Mouse (Mus musculus): Measurements from ENCODE around the gene Parp8.

Parp8 gene

DNA sequence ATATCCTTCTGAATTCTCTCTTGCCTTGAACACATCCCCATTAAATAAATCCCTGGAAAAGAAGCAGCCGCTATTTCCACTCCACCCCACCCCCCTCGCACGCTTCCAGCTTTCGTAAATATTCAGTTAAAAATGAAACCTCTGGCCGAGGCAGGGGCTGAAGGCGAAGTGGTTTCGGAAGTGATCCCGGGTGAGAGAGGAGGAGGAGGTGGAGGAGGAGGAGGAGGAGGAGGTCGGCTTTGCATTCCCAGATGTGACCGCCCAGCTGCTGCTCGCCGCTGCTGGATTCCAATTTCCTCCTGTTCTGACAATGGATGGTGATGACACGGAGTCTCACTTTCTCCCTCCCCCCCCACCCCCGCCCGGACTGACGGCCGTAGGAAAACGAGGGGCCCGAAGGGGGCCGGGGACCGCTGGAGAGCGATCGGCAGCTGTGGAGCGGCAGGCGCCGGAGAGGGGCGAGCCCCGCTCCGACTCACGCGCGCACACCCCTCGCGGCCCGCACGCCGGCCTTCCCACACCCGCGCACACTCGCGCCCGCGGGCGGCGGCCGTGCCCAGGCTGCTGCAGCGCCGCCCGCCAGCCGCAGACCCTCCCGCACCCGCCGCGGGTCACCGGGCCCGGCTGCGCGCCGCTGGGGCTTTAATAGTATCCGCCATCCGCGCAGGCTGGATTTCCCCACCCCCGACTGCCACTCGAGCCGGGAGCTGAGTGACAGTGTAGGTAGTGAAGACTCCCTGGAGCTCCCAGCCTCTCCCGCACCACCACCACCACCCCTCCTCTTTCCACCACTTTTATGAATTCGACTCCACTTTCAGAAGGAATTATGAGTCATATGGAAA, at the start of gene Parp8:
TSS of gene Parp8 (minus strand) at position 312 of the 842 bp plus-strand sequence.
- DNase-seq (ENCODE audit: low read depth, low spot score): peak; percentile 71

- DNase-seq (ENCODE audit: low read depth, low spot score): no peak
Observed at GRCm38 (mm10) chr13:117062628-117063315, 37.4 kb upstream of the Parp8 start.

DNA sequence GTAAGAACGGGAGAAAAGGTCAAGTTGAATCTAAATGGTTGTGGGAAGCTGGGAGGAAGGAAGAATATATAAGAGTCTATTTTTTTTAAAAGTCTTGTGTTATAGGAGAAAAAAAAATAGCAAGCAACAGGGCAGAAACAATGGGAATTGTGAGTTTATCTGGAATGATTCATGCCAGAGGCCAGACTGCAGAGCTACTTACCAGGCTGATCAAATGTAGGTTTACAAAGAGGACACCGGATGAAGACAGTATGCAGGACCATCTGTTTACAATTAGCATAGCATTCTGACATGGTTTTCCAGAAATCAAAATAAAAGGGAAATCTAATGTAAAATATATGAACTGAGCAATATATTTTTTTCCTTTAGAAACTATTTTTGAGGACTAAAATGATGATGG, 31.1 kb upstream of the Parp8 start:
- no peak for DNase-seq (ENCODE audit: low read depth, low spot score)

GRCm38 (mm10) chr13:117054811-117055496, 29.6 kb upstream of the Parp8 start:
- peak; percentile 25 for DNase-seq (ENCODE audit: low read depth, low spot score)

GRCm38 (mm10) chr13:117052748-117053147, 27.4 kb upstream of the Parp8 start:
- no peak for DNase-seq (ENCODE audit: low read depth, low spot score)

GRCm38 (mm10) chr13:117048541-117048971, 23.2 kb upstream of the Parp8 start:
- peak; percentile 74 for DNase-seq (ENCODE audit: low read depth, low spot score)

GRCm38 (mm10) chr13:117043567-117043966, 18.2 kb upstream of the Parp8 start:
- no peak for DNase-seq (ENCODE audit: low read depth, low spot score)

DNA sequence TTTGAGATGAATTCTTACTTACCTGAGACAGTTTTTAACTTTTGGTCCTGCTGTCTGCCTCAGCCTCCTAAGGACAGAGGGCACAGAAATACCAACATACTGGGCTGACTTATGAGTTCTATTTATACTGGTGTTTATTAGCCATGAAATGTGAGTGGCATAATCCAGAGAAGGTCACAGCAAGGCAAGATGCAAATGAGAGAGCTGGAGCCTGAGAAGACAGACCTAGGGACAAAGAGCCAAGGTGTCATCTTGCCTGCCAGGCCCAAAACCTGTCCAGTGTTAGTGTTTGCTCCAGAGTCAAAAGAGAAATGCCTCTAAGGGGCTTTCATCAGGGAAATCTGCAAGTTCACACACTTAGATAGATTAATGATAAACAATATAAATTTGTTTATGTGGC, 15.7 kb upstream of the Parp8 start:
- DNase-seq (ENCODE audit: low read depth, low spot score): no peak

DNA sequence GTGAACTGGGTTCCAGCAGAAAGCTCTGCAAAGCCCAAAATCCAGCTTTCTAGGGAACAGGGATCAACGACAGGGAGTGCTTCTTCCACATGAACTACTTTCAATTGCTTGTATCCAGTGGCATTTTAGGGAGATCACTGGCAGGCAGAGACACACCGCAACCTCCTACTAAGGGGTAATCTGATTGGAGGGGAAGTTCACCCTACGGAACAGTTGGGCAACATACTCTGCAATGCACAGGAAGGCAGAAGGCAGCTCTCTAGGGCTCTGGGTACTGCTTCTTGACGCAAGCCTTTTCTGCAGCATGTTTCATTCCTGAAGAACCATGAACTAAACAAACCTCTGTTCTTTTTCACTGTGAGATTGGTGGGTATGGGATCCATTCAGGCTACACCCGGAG, 10.9 kb upstream of the Parp8 start:
- DNase-seq (ENCODE audit: low read depth, low spot score): no peak

GRCm38 (mm10) chr13:117035121-117035520, 9.8 kb upstream of the Parp8 start:
- DNase-seq (ENCODE audit: low read depth, low spot score): no peak

- peak; percentile 32 for DNase-seq (ENCODE audit: low read depth, low spot score)
Observed at GRCm38 (mm10) chr13:117034676-117035075, 9.3 kb upstream of the Parp8 start.

DNA sequence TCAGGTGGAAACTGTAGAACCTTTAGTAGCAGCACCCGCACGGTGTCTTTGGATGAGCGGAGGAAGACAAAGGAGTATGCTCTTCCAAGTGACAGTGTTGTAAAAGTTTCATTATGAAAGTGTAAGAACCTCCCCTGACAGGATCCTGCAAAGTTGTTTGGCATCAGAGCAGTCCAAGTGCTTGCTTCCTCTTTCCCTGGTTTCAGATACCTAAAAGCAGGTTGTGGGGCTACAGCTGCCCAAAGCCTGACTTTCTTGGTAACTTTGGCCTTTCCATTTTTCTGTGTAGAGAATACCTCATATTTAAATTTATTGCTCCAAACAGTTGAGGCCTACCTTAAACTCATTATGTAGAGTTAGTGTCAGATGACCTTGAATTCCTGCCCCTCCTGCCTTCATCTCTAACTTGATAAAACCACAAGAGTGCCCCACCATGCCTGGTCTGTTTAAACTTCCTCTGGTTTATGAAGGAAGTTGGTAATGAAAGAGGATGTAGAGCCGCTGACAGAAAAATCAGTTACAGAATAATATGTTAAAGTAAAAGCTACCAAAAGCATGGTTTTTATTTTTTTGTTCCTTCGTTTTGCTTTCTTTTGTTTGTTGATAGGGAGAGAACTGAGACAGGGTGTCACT, 8.5 kb upstream of the Parp8 start:
- DNase-seq (ENCODE audit: low read depth, low spot score): peak; percentile 35

- DNase-seq (ENCODE audit: low read depth, low spot score): no peak
Observed at GRCm38 (mm10) chr13:117032402-117032801, 7.1 kb upstream of the Parp8 start.

DNA sequence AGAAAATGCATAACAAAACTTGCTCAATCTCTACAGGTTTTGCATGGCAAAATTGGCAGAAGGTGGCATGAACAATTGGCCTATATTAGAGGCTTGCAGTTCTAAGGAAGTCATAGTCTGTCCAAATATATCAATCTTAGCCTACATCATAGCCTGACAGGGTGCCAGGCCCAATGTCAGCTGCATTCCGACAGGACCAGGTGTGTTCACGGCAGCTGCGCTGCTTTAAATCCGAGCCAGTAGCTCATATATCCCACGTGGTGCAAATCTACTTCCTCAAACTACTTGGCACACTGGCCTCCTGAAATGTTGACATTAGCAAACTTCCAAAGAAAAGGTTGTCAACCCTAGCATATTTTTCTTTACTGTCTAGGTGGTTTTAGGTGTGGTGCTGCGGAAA, 6.2 kb upstream of the Parp8 start:
- DNase-seq (ENCODE audit: low read depth, low spot score): no peak

GRCm38 (mm10) chr13:117028221-117028620, 2.9 kb upstream of the Parp8 start:
- DNase-seq (ENCODE audit: low read depth, low spot score): no peak

- DNase-seq (ENCODE audit: low read depth, low spot score): no peak
Observed at GRCm38 (mm10) chr13:117027336-117027735, 2.0 kb upstream of the Parp8 start.

GRCm38 (mm10) chr13:117026276-117026780, 991 bp upstream of the Parp8 start:
- DNase-seq (ENCODE audit: low read depth, low spot score): no peak

DNA sequence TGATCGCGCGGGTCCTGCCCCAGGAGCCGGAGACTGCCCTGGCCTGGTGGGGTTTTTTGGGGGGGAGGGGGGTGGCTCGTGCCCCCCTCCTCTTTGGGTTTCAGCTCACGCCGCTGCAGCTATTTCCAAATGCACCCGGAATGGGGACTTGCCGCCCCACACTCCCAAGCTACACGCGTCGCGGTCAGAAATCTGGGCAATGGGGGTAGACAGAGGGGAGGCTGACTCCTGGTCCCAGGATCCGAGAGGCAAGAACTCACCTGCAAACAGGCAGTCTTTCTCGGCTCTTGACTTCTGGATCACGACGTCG, 466 bp downstream of the Parp8 start:
- peak; percentile 59 for DNase-seq (ENCODE audit: low read depth, low spot score)

DNA sequence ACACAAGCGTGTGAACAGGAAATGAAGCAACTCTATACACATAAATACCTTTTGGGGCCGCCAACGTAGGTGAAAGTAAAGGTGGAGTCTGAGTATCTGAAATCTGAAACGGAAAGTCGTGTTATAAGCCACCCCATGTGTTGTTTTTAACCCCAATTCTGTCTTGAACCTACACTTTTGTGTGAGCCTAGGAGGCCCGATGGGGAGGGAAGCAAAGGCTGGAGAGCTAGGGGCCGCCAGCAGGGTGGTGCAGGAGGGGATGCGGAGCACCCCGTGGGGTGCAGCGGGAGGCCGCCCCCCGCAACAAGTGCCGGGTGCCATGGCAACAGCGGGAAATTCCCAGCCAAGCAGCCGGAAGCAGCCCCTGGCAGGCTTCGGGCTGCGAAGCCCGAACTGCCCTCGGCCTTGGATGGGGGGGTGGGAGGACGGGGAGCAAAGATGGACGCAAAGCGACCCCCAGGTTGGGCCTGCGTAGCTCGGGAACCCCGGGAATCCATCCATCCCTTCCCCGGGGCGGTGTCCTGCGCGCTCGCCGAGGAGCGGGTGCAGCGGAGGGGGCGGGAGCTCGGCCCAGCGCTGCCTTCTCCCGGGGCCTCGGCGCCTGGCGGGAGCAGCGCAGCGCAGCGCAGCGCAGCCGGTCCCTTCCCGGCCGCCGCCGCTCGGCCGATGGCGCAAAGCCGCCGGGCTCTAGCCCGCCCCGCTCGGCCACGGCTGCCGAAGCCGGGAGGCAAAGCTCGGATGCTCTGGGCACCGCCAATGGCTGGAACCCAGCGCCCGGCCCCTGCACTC, 1.0 kb downstream of the Parp8 start:
- peak; percentile 92 for DNase-seq (ENCODE audit: low read depth, low spot score)

DNA sequence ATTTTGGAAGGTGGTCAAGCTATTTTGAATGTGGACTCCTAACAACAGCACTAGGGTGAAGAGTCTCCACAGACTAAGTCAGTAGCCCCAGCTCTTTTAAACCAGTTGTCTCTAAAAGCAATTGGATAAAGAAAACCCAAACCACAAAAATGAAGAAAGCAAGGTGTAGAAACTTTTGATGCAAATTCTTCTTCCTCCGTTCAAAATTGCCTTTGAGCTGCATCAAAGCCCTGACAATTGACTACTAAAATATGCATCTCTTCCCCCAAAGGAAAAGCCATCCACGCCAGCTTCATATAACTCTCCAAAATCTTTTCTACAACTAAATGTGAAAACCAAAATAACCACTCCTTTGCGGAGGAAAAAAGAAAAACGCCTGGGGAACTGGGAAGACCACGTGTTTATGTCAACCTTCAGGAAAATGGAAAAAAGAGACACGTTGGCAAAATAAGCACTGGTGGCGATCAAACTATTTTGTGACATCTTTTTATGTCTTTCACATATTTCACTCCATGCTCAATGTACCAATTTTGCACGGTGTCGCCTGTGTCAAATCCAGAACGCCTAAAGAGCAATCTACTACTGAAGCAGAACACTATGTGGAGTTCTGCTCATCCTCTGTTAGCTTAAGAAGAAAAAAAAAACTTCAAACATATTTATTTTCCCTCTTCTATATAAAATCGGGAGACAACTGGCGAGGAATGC, 1.8 kb downstream of the Parp8 start:
- peak; percentile 40 for DNase-seq (ENCODE audit: low read depth, low spot score)

All from CD4-positive, CD25-positive, alpha-beta regulatory T cell, adult 2 months (primary cell).